Mouse (Mus musculus) large intestine, adult 2 months (tissue): Measurements from ENCODE around the gene Idh2. TPM values are rescaled to one million over a fixed set of nuclear protein-coding genes. Genes with fewer than 3 reads are reported as not detected.

ENCODE experiments used
- polyA plus RNA-seq: library from polyadenylated mRNA; depleted of rRNA; stranded (reverse); fragments of >200 nt; gene quantifications from 2 replicates; pipeline ENCODE4 v1.2.3, GENCODE M21; 2012; rRNA removed

Gene Idh2
- polyA plus RNA-seq, 1 experiment = 156 TPM

Other genes with a start within 250 kb of the Idh2 start
- 12.4 and 14.3 TPM in 2 replicates for gene Ap3s2, start 194.7 kb downstream of the Idh2 start, polyA plus RNA-seq
- 38.9 and 42.3 TPM in 2 replicates for gene Arpin, start 180.0 kb downstream of the Idh2 start, polyA plus RNA-seq
- 30.7 and 51.2 TPM in 2 replicates for gene Zfp710, start 90.6 kb downstream of the Idh2 start, polyA plus RNA-seq
- gene Sema4b, start 71.4 kb upstream of the Idh2 start, polyA plus RNA-seq = 43.2 and 57.8 TPM in 2 replicates
- 652 and 673 TPM in 2 replicates for gene Cib1, start 117.4 kb upstream of the Idh2 start, polyA plus RNA-seq
- gene Gdpgp1, start 117.5 kb upstream of the Idh2 start, polyA plus RNA-seq = 3.1 and 4.7 TPM in 2 replicates
- 0.05 and 0.12 TPM in 2 replicates for gene Ttll13, start 131.0 kb upstream of the Idh2 start, polyA plus RNA-seq
- 19.0 and 21.2 TPM in 2 replicates for gene Ngrn, start 145.8 kb upstream of the Idh2 start, polyA plus RNA-seq
- gene Vps33b, start 154.3 kb upstream of the Idh2 start, polyA plus RNA-seq = 9.0 and 22.5 TPM in 2 replicates
- gene Prc1, start 179.1 kb upstream of the Idh2 start, polyA plus RNA-seq = 33.7 and 34.6 TPM in 2 replicates
- 7.8 and 8.9 TPM in 2 replicates for gene Rccd1, start 209.1 kb upstream of the Idh2 start, polyA plus RNA-seq
- gene Unc45a, start 225.6 kb upstream of the Idh2 start, polyA plus RNA-seq = 44.8 and 64.9 TPM in 2 replicates
- gene Hddc3, start 227.7 kb upstream of the Idh2 start, polyA plus RNA-seq = 32.5 and 42.0 TPM in 2 replicates